Mouse (Mus musculus) CH12.LX (cell line): ENCODE results near the gene Dstn.

Experiments
- CTCF ChIP-seq, 2 experiments: IDR thresholded peaks in 1 of 2; conservative IDR thresholded peaks in 1 of 2; 2 replicates each; pipeline ENCODE4 v1.5.1; 2011 to 2012; ENCODE audit warnings: low read depth in 2 of 2, low read length in 2 of 2, improper control_type of control experiment in 1 of 2, inconsistent platforms in 1 of 2, mild to moderate bottlenecking in 1 of 2, moderate library complexity in 1 of 2
- IRF4 ChIP-seq: IDR thresholded peaks from 2 replicates; pipeline ENCODE4 v1.6.1; 2014; ENCODE audit warnings: low read depth, mild to moderate bottlenecking, inconsistent platforms, low read length, improper control_type of control experiment
- SMC3 ChIP-seq: IDR thresholded peaks from 2 replicates; pipeline ENCODE4 v1.6.1; 2011; ENCODE audit warnings: low read depth, low read length, improper control_type of control experiment
- TBP ChIP-seq: conservative IDR thresholded peaks from 2 replicates; pipeline ENCODE4 v1.6.1; 2011; ENCODE audit warnings: low read depth, low read length, improper control_type of control experiment
- USF1 ChIP-seq: IDR thresholded peaks from 2 replicates; pipeline ENCODE4 v1.6.1; 2014; ENCODE audit warnings: low read depth, mild to moderate bottlenecking, inconsistent platforms, low read length, improper control_type of control experiment
- ZKSCAN1 ChIP-seq: IDR thresholded peaks from 2 replicates; pipeline ENCODE4 v1.6.1; 2012; ENCODE audit warnings: low read depth, inconsistent platforms, low read length, improper control_type of control experiment, borderline replicate concordance

DNA sequence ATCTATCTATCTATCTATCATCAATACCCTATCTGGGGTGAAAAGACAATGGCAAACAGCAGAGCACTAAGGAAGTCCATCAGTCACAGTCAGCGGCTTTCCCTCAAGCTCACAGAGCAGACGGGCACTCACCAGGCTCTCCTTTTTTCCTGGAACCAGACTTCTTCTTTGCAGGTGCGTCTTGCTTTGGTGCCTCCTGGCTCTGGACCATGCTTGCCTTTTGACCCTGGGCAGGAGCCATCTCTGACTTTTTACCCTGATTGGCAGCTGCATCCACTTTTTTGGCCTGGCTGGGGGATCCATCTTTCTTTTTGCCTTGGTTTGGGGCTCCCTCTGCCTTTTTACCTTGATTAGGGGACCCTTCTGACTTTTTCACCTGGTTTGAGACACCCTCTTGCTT lies 72.9 kb downstream of the Dstn start:
- TF ChIP-seq IRF4 (no peak), USF1 (no peak), CTCF (conservative IDR thresholded peaks at IDR 0.05 in 1 of 2, IDR thresholded peaks at IDR 0.05 in 1 of 2; ENCODE audit: low read depth in 2 of 2, low read length in 2 of 2) (no peak), ZKSCAN1 (no peak), SMC3 (no peak), TBP (no peak)
